Mouse (Mus musculus) forebrain, embryonic 10.5 days (tissue): ENCODE results near the gene Adgre1. TPM values are rescaled to one million over a fixed set of nuclear protein-coding genes. Genes with fewer than 3 reads are reported as not detected.
"Not testable (repeated sequence)": the region's sequence is repeated elsewhere in the genome, so short reads cannot be mapped to it uniquely, and the experiment has no call there.

Source experiments
- DNase-seq: peaks from one replicate; pipeline ENCODE4 v3.0.0-alpha.2; 2017; ENCODE audit warnings: low spot score; ENCODE audit errors: extremely low spot score
- H3K27ac ChIP-seq: fragments of 300-500 bp; sonication (generic); 2 replicates; pipeline ENCODE4 v1.5.1; 2016; ENCODE audit warnings: mild to moderate bottlenecking
- H3K27me3 ChIP-seq: fragments of 300-500 bp; sonication (generic); 2 replicates; pipeline ENCODE4 v1.6.1; 2016; ENCODE audit warnings: mild to moderate bottlenecking; ENCODE audit not compliant: poor library complexity, severe bottlenecking
- H3K36me3 ChIP-seq: fragments of 300-500 bp; sonication (generic); replicated peaks from 2 replicates; pipeline ENCODE4 v1.6.1; 2016; ENCODE audit warnings: mild to moderate bottlenecking, moderate library complexity
- H3K4me1 ChIP-seq: fragments of 300-500 bp; sonication (generic); 2 replicates; pipeline ENCODE4 v1.6.1; 2016
- H3K4me3 ChIP-seq: fragments of 300-500 bp; sonication (generic); 2 replicates; pipeline ENCODE4 v1.5.1; 2016; ENCODE audit warnings: mild to moderate bottlenecking, moderate library complexity
- H3K9me3 ChIP-seq: fragments of 300-500 bp; sonication (generic); 2 replicates; pipeline ENCODE4 v1.6.1; 2016; ENCODE audit warnings: mild to moderate bottlenecking, moderate library complexity
- WGBS: fragments of 180-500 bp; shearing (Covaris S2); methylation state at CpG from one replicate; pipeline ENCODE4 v1.1.7; 2016; 5-methylcytosine and 5-hydroxymethylcytosine counted together
- polyA plus RNA-seq: library from polyadenylated mRNA; unstranded; fragments of >200 nt; fragmentation: Nextera tagmentation; extraction: Ambion mirVana; gene quantifications from 2 replicates; pipeline ENCODE4 v1.2.1, GENCODE M21; 2016

The Adgre1 gene
- 0.90 and 1.5 TPM in 2 replicates for polyA plus RNA-seq

- WGBS, result 7% methylated on average over 1 of the region's 1 CpGs
- Histone ChIP-seq H3K9me3 (no peaks in the 10 kb centered on the region), H3K4me1 (peaks cover 6% of the 10 kb centered on the region; the same call in 1 of the 2 replicates), H3K4me3 (no peak within 1 kb of the TSS), H3K27me3 (no peaks in the 10 kb centered on the region), H3K36me3 (no peaks in the 10 kb centered on the region), H3K27ac (no peak within 1 kb of the TSS)
- DNase-seq, result no peak
Measured at GRCm38 (mm10) chr17:57358441-57358840, at the start of gene Adgre1. TSS of gene Adgre1 (plus strand) at chr17:57358691.

GRCm38 (mm10) chr17:57311801-57312200, 46.7 kb upstream of the Adgre1 start:
- Histone ChIP-seq H3K36me3 (no peaks in the 10 kb centered on the region), H3K27ac (no peak overlapping the region), H3K9me3 (no peaks in the 10 kb centered on the region), H3K4me3 (no peak overlapping the region), H3K27me3 (no peaks in the 10 kb centered on the region), H3K4me1 (no peaks in the 10 kb centered on the region)
- WGBS, result 42% methylated on average over 13 of the region's 13 CpGs
- DNase-seq, result no peak

- Histone ChIP-seq H3K27me3 (no peaks in the 10 kb centered on the region), H3K36me3 (no peaks in the 10 kb centered on the region), H3K27ac (no peak overlapping the region), H3K4me3 (no peak overlapping the region), H3K4me1 (no peaks in the 10 kb centered on the region), H3K9me3 (no peaks in the 10 kb centered on the region)
- DNase-seq, result no peak
- WGBS, result 89% methylated on average over 8 of the region's 8 CpGs
Measured at GRCm38 (mm10) chr17:57327615-57328014, 30.9 kb upstream of the Adgre1 start.

DNA sequence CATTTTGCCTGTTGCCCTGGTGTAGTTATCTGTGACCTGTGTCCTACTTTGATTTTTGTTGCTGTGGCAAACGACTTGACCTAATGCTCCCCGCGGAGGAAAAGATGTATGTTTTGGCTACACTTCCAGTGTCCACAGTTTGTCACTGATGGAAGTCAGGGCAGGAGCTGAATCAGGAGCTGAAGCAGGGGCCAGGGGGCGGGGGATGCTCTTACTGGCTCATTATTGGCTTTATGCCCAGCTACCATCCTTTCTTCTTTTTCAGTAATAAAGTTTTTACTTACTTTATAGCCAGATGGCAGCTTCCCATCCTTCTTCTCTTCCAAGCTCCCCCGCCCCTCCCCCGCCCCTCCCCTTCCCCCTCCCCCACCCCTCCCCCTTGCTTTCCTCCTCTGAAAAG, 29.5 kb upstream of the Adgre1 start:
- no peaks in the 10 kb centered on the region for H3K27me3 ChIP-seq
- H3K4me1 ChIP-seq, result no peaks in the 10 kb centered on the region
- H3K9me3 ChIP-seq, result no peaks in the 10 kb centered on the region
- WGBS, result 53% methylated on average over 6 of the region's 6 CpGs
- no peak for DNase-seq
- no peak overlapping the region for H3K27ac ChIP-seq
- no peaks in the 10 kb centered on the region for H3K36me3 ChIP-seq
- no peak overlapping the region for H3K4me3 ChIP-seq

- Histone ChIP-seq H3K9me3 (no peaks in the 10 kb centered on the region), H3K36me3 (no peaks in the 10 kb centered on the region), H3K4me1 (no peaks in the 10 kb centered on the region), H3K4me3 (no peak overlapping the region), H3K27me3 (no peaks in the 10 kb centered on the region), H3K27ac (no peak overlapping the region)
- DNase-seq, result no peak
- WGBS, result 94% methylated on average over 8 of the region's 8 CpGs
Measured at GRCm38 (mm10) chr17:57330993-57331392, 27.5 kb upstream of the Adgre1 start.

GRCm38 (mm10) chr17:57332241-57332640, 26.2 kb upstream of the Adgre1 start:
- DNase-seq, result no peak
- Histone ChIP-seq H3K27ac (no peak overlapping the region), H3K4me3 (no peak overlapping the region), H3K36me3 (no peaks in the 10 kb centered on the region), H3K27me3 (no peaks in the 10 kb centered on the region), H3K4me1 (no peaks in the 10 kb centered on the region), H3K9me3 (no peaks in the 10 kb centered on the region)
- WGBS, result 90% methylated on average over 4 of the region's 4 CpGs

DNA sequence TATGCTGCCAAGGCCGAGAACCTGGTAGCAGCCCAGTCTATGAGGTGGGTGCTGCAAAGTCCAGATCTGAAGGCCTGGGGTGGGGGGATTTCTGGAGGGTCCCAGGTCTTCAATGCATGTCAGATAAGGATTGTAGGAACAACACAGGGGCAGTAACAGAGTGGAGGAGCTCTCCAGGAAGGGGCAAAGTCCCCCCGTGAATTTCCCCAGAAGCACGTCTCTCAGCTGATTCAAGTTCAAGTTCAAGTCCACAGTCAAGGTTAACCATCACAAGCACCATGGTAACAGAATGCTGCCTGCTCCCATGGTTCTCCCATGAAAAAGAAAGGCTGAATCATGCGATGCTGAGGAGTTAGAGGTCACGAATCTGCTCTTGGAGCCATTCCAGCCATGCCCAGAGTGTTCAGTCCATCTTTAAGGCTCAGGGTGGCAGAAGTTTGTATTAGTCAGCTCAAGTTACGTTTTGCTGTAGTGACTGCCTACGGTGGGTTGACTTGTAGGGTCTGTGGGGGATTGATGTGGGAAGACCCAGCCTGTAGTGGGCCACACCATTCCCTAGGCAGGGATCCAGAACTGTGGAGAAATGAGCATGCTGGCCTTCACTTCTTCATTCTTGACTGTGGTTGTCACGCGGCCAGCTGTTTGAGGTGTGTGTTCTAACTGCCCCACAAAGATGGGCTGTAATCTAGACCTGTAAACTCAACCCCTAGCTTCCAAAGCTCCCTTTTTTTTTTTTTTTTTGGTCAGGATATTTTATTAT, 24.3 kb upstream of the Adgre1 start:
- no peak overlapping the region for H3K4me3 ChIP-seq
- no peak for DNase-seq
- H3K9me3 ChIP-seq, result no peaks in the 10 kb centered on the region
- H3K4me1 ChIP-seq, result no peaks in the 10 kb centered on the region
- H3K27me3 ChIP-seq, result no peaks in the 10 kb centered on the region
- H3K27ac ChIP-seq, result no peak overlapping the region
- no peaks in the 10 kb centered on the region for H3K36me3 ChIP-seq
- 77% methylated on average over 9 of the region's 9 CpGs for WGBS

- peak; percentile 87 for DNase-seq
- Histone ChIP-seq H3K27ac (no peak overlapping the region), H3K4me3 (no peak overlapping the region), H3K4me1 (no peaks in the 10 kb centered on the region), H3K27me3 (no peaks in the 10 kb centered on the region), H3K9me3 (no peaks in the 10 kb centered on the region), H3K36me3 (no peaks in the 10 kb centered on the region)
- 8% methylated on average over 16 of the region's 16 CpGs for WGBS
Measured at GRCm38 (mm10) chr17:57334761-57335150, 23.7 kb upstream of the Adgre1 start.

DNA sequence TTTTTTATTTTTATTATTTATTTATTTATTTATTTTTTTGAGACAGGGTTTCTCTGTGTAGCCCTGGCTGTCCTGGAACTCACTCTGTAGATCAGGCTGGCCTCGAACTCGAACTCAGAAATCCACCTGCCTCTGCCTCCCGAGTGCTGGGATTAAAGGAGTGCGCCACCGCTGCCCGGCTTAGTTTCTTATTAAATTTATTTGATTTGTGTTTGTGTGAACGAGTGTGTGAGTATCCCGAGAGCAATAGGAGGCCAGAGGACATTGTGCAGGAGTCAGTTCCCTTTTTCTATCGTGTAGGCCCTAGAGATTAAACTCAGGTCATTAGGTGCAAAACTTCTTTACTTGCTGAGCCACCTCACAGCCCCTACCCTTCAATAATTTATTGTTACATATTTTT, 23.3 kb upstream of the Adgre1 start:
- 73% methylated on average over 9 of the region's 9 CpGs for WGBS
- not testable (repeated sequence) for H3K4me1 ChIP-seq, H3K27me3 ChIP-seq, H3K4me3 ChIP-seq, H3K27ac ChIP-seq, DNase-seq, H3K36me3 ChIP-seq, H3K9me3 ChIP-seq

GRCm38 (mm10) chr17:57335673-57336303, 22.7 kb upstream of the Adgre1 start:
- 13% methylated on average over 11 of the region's 11 CpGs for WGBS
- no peaks in the 10 kb centered on the region for H3K4me1 ChIP-seq
- no peaks in the 10 kb centered on the region for H3K27me3 ChIP-seq
- no peaks in the 10 kb centered on the region for H3K9me3 ChIP-seq
- H3K27ac ChIP-seq, result no peak overlapping the region
- H3K4me3 ChIP-seq, result no peak overlapping the region
- no peaks in the 10 kb centered on the region for H3K36me3 ChIP-seq
- DNase-seq, result peak; percentile 88

- H3K4me1 ChIP-seq, result no peaks in the 10 kb centered on the region
- DNase-seq, result no peak
- peaks cover 6% of the 10 kb centered on the region for H3K9me3 ChIP-seq
- no peaks in the 10 kb centered on the region for H3K27me3 ChIP-seq
- no peaks in the 10 kb centered on the region for H3K36me3 ChIP-seq
- 89% methylated on average over 10 of the region's 10 CpGs for WGBS
- no peak overlapping the region for H3K4me3 ChIP-seq
- H3K27ac ChIP-seq, result no peak overlapping the region
Measured at GRCm38 (mm10) chr17:57337996-57338395, 20.5 kb upstream of the Adgre1 start.

GRCm38 (mm10) chr17:57339298-57339697, 19.2 kb upstream of the Adgre1 start:
- no peak for DNase-seq
- Histone ChIP-seq H3K36me3 (no peaks in the 10 kb centered on the region), H3K4me1 (no peaks in the 10 kb centered on the region), H3K9me3 (peaks cover 6% of the 10 kb centered on the region), H3K27me3 (no peaks in the 10 kb centered on the region), H3K4me3 (no peak overlapping the region), H3K27ac (no peak overlapping the region)
- 77% methylated on average over 9 of the region's 9 CpGs for WGBS

DNA sequence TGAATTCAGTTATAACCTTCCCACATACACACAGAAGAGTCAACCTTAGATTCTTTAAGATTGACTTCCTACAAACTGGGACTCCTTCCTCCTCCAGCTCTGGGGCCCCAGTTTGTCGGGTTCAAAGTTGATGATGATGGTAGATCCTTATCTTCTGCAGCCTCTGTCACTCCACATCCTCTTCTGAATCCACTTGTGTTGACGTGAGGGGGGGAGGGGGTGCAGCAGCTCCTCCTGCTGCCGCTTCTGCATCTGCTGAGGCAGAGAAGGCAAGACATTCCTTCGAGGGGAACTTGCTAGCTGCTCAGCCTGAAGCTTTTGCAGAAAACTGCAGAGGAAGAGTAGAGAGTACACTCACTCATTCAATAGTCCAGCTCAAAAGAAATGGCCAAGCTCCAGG, 16.9 kb upstream of the Adgre1 start:
- Histone ChIP-seq H3K27ac (no peak overlapping the region), H3K36me3 (no peaks in the 10 kb centered on the region), H3K4me1 (no peaks in the 10 kb centered on the region), H3K9me3 (peaks cover 6% of the 10 kb centered on the region), H3K4me3 (no peak overlapping the region), H3K27me3 (no peaks in the 10 kb centered on the region)
- WGBS, result 81% methylated on average over 4 of the region's 4 CpGs
- DNase-seq, result no peak
